Mouse (Mus musculus): ENCODE results near the gene Inppl1.

- TF ChIP-seq MAX (IDR thresholded peaks at IDR 0.05) = no peak
- TF ChIP-seq CTCF (IDR thresholded peaks at IDR 0.05; ENCODE audit: control insufficient read depth, insufficient read depth, insufficient read length) = no peak
- no peak for TF ChIP-seq USF1 (IDR thresholded peaks at IDR 0.05; ENCODE audit: low read depth)
- no peak for TF ChIP-seq MYOD1 (IDR thresholded peaks at IDR 0.05; ENCODE audit: control insufficient read depth, insufficient read length, low read depth)
Observed at GRCm38 (mm10) chr7:101882413-101883154, 44.6 kb upstream of the Inppl1 start.
